Mouse (Mus musculus) cerebellum, postnatal 4 days (tissue): Measurements from ENCODE around the gene Gstcd.

Source experiments
- DNase-seq, 2 experiments: peaks; one replicate each; pipeline ENCODE4 v3.0.0; 2022; ENCODE audit warnings: low spot score in 2 of 2, mixed read lengths in 1 of 2

The Gstcd gene

DNA sequence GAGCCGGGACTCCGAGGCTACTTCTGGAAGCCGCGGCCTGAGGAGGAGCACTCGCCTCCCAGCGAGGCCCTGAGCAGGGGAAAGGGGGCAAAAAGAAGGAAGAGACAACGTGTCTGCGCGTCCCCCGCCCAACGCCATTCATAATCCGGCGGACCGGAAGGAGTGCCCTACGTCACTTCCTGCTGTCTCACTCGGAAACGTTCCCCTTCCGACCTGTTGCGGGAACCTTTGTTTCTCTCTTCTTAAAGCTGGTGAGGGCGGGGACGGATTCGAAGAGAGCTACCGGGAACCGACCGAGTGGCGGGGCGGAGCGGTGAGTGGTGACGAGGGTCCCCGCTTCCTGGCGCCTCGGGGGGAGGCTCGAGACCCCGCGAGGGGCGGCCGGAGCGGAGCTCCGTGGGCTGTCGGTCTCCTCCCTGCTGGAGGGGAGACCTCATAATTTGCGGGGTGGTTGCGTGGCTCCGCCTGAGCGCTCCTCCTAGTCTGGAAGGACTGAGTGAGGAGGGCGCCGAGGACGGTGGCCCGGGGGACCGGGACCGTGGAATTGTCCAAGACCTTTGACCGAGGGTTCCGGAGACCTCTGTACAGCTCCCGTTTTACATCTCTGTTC lies at the start of gene Gstcd, which contains the start of gene Ints12:
TSS of gene Gstcd (minus strand) at position 370 of the 610 bp plus-strand sequence.
TSS of gene Ints12 (plus strand) at position 177 of the 610 bp plus-strand sequence.
- DNase-seq = peak; percentile 89 to 93

DNA sequence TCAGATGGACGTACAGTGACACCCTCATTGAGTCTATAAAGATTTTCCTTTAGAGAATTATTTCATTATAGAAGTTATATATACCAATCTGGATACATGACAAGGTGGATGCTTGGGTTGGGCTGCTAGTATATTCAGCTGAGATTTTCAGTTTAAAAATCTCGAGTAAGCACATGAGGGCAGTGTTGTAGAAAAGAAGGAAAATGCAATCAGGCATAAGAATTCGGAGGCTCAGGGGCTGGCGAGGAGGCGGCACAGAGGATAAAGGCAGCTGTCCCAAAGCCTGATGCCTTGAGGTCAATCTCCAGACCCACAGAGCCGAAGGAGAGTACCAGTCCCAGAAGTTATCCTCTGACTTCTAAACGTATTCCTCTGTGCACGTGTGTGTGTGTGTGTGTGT lies 40.8 kb upstream of the Gstcd start:
- DNase-seq = no peak

DNA sequence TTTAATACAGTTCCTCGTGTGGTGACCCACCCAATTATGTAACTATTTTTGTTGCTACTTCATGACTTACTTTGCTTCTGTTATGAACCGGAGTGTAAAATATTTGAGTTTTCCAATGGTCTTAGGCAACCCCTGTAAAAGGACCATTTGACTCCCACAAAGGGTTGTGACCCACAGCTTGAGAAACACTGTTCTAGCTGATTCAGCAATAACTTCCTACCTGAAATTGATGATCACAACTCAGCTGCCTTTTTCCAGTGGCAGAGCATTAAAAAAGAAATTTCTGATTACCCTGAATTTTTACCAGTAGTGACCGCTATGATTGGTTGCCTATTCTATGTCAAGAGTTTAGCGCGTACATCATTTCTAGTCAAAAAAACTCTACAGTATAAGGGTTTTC lies 39.5 kb upstream of the Gstcd start:
- DNase-seq = no peak

DNA sequence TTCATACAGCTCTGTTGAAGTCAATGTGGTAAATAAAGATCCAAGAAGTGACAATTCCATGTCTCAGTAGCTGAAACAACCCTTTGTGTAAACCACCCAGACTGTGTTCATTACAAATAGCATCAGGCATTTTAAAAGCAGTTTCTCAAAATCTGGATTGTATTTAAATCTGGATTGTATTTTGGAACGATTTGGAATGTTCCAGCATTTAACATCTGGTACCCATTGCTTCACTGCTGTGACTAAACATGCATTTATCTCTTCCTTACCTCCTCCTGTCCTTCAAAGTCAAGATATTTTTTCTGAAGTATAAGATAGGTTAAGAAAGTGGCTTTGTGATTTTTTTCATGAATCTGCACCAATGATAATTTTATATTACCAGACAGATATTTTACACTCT lies 21.4 kb upstream of the Gstcd start:
- no peak for DNase-seq

DNA sequence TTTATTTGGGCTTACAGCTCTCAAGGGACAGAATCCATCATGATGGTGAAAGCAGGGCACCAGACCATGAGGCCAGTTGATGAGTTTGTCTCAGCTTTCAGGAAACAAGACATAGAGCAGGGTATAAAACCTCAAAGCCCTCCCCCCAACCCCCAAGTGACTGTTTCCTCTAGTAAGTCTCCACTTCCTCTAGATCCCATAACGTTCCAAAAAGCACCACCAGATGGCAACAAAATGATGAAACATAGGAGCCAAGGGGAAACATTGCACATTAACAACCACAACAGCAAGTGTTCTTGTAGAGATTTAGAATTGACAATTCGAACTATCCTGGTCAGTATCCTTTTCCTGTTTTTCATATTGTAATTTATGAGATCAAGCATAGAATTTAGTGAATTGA lies 19.9 kb upstream of the Gstcd start:
- DNase-seq = peak in 1 of 2 experiments; percentile 21

DNA sequence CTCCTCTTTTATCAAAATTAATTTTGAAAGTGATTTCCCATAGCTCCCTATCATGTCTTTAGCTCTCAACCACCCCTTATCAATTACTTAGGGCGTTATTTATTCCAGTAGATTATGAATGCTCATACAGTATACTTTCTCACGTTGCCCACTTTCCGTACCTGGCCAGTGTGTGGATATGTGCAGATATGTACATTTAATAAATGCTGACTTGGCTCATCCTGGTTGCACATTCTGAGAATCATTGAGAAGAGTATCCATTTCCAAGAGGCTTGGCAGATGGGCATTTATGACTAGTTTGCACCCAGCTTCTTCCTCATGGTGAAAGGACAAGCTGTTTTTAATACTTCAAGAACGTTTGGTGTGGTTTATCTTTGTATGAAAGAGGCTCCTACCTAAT lies 18.0 kb upstream of the Gstcd start:
- no peak for DNase-seq

DNA sequence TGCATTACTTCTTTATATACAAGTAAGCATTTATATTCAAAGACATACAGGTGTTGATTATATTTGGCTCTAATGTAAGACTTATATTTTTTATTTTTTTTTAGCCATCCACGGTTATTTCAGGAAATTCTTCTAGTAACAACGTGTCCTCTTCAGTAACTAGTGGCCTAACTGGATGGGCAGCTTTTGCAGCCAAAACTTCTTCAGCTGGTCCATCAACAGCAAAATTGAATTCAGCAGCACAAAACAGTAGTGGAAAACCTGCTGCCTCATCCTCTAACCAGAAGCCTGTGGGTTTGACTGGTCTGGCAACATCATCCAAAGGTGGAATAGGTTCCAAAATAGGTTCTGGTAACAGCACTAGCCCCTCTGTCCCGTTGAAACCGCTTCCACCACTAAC lies 16.9 kb upstream of the Gstcd start:
- no peak for DNase-seq

DNA sequence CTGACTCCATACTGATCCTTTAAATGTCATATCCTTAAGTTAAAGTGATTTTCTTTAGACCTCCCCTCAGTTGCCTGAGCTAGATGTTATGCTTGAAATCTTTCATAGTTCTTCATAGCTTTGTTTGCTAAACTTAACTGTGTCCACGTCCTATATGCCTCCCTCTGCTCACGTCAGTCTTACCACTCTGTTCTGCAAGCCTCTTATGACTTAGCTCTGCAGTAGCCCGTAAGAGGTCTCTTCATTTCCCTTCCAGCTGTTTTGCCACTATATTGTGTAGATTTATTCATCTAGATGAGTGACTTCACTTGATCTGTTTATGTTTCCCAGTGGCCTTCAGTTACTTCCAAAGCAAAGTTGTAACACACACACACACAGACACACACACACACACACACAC lies 12.6 kb upstream of the Gstcd start:
- no peak for DNase-seq

DNA sequence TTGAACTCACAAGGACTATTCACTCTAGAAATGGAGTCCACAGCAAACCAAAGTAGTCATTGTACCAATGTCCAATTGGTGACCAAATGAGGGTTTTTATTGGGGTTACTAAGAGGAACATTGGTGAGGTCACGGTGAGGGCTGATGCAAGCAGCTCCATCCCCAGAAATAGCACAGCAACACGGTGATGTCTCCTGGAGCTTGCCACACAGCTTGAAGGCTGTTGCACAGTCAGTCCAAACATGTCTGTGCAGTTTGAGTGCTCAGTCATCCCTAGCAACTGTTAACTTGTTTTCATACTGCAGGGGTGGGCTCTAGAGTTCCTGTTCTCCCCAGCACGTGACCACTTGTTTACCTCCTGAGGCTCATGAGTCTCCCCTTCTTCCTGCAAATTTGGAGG lies 11.9 kb upstream of the Gstcd start:
- DNase-seq = no peak

DNA sequence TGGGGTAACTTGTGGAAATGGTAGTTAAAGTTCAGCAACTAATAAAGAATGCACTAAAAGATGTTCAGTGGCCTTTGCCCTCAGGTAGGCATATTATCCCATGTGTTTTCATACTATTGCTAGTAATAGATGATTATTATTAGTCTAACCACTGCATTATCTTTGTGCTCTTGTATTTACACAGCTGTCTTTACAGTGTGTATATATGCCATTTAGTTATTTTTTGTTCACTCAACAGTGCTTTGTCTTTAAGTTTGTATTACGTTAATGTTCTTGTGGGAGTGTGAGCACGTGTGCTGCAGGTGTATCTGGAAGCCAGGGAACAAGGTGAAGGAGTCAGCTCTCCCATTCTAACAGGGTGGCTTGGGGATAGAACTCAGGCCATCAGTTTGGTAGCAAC lies 7.1 kb upstream of the Gstcd start:
- DNase-seq = no peak

DNA sequence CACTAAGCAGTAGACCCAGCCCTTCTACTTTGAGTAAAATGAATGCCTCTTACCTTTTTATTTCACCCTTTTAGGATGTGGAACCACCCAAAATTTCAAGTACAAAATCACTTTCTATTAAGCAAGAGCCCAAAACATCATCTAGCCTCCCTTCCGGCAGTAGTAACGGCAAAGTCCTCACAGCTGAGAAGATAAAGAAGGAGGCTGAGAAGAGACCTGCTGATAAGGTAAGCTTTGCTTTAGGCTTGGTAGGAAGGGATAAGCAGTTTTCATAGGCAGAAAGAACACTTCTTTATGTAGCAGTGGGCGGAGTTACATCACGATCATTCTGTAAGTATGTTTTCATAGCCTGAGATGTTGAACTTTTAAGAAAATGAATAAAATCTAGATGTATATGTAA lies 6.5 kb upstream of the Gstcd start:
- no peak for DNase-seq

DNA sequence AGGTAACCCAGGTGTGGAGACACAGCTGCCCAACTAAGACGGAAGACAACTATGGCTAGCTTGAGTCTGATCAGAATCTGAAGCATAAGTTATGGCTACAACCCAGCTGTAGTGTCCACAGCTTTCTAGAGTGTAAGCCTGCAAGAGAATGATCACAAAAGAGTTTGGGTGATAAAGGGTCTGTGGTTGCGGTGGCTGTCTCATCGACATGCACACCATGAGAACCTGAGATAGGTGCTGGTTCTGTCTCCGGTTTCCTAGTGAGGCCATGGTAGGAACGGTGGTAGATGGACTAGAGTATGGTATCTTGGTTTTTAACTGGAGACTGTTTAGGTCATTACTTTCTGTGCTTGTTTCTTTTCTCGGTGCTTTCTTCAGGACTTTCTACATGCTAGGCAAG lies 6.1 kb upstream of the Gstcd start:
- DNase-seq = no peak

DNA sequence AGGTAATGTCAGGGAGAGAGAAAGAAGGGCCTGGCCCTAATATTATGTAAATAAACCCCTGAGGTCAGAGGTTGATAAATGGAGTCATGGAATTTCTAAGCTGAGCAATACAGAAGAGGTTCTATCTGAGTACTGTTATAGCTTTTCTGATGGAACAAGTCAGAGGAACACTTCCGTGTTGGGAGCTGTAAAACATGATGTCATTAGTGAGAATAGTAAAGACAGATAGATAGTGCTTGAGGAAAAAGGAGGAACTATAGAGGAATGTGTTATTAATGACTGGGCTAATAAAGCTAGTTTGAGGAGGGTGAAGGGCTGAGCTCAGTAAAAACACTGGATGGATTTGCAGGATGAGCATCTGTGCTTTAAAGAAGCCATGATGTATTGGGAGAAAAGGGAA lies 2.5 kb upstream of the Gstcd start:
- DNase-seq = no peak

DNA sequence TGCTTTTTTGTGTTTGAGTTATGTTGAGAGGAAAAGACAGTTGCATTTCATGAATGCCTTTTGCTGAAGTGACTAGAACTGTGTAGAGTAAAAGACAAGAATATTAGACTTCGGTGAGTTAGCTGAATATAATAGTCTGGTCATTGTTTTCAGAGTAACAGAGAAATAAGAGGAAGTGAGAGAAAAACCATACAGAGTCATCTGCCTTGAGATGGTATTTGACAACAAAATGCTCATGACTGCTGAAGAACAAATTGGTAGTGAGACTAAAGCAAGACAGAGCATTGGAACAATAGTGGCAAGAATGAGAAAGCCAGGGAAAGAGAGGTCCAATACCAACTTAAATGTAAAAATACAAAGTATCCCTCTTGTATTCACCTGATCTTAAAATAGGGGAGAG lies 1.1 kb upstream of the Gstcd start:
- no peak for DNase-seq

DNA sequence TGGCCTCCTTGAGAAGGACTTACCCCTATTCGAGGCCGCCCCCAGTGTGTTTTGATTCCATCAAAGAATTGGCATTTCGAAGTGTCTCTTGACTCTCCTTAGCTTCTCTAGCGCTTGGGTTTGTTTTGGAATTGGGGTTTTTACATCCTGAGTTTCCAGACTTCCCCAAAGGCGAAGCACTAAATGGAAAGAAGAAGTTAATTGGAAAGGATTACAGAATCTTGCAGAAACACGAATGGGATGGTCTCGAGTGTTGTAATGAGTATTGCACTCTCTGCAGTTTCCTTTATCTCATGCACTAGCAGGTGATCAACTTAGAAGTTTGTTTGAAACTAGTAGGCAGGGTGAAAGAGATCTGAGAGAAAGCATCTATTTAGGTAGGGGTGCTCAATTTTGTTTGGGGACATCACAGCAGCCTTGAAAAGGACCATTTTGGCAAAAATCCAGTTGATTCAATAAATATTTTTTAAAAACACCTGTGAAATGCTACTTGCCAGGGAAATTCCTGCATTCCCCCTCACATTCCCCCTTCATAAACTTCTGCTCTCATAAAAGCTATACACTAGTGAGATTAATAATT lies 531 bp upstream of the Gstcd start:
- no peak for DNase-seq

DNA sequence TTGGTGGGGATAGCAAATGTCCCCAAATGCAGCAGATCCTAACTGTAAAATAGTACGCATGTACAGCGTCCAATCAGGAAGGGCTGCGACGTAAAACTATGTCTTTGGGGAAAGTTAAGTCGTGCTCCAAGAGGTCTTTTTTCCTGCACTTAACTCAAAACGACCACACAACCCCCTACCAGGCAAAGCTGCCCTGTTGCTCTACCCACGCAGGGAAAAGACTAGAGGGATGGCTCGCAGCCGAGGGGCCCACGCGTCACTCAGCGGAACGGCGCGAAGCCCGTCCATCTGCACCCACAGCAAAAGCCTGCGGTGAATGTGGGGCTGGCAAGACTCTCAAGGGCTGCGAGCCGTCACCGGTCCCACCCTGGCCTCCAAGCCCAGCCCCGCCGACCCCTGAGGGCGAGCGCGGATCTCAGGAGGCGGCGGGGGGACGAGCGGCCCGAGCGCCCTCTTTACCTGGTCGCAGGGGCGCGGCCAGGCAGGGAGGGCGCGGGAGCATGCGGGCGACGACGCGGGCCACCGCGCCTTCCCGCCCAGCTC lies 641 bp downstream of the Gstcd start:
- peak; percentile 28 to 59 for DNase-seq

DNA sequence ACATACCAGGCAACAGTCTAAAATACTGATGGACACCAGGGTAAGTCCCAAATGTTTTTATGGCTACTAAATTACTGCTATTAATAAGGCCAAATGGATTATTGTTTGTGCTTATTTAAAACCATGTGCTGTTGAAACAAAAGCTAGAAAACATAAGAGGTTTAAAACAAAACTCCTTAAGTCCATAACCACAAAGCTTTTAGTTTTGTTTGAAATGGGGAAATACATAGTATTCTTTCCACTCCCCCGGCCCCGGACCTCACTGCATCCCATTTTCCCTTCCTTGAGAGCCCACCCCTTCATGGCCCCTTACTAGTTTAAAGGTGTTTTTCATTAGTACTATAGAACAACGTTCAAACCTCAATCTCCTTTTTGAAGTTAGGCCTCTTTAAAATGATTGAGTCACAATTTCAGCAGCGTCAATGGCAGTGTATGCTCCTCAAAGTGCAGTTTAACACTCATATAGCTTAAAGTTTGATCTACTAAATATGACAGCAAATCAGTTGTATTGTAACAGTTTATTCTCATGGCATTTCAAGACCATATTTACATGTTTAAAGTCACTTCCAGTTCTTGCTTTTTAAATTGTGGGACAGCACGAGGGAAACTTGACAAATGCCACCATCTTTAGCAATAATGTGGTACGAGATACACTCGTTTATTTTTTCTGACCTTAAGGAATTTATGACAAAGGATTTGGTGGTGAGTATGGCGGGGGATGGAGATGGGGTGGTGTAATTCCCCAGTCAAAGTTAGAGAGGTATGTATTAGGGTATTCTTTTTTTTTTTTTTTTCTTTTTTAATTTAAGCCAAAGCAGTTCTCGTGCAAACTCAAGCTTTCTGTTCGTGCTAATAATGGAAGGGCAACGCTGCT lies 1.3 kb downstream of the Gstcd start:
- no peak for DNase-seq

DNA sequence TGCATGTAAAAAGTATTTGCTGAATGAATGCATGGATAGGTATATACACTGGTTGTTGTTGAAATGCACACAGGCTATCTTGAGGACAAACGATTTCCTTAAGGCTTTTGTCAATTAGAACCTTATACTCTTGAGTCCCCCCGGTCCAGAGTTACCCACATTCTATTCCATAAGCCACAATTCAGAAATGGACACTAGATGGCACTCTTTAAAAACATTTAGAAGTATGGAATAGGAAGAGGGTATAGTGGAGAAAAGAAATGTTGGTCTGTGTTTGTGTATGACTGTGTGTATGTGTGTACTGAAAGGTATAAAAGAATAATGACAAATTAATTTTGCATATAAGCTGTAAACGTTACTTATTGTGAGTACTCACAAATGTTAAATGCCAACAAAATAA lies 6.0 kb downstream of the Gstcd start:
- DNase-seq = no peak

DNA sequence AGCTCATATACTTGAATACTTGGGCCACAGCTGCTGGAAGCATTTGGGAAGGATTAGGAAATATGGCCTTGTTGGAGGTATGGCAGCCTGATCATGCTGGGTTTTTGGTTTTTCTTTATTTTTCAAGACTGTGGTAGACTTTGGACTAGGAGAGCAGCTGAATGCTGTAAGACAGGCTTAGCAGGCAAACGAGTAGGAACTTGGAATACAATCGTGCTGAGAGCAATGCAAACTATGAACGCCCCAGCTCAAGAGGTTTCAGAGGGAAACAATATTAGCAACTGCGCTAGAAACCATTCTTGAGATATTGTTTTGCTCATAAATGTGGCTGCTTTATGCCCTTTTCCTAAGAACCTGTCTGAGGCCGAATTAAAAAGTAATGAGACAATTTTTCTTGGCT lies 9.1 kb downstream of the Gstcd start:
- no peak for DNase-seq

DNA sequence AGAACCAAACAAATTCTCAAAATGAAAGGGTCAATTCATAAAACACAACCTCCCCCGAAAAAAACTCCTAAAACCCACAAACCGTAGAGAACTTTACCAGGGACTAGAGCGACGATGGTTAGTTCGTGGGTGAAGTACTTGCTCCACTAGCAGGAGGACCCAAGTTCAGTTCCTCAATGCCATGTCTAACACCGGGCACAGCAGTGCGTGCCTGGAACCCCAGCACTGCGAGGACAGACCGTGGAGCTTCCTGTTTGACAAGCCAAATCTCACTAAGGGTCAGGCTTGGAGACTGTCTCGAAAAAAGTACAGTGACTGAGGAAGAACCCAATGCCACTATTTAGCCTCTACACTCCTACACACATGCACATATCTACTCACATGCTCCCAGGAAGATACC lies 16.3 kb downstream of the Gstcd start:
- DNase-seq = no peak

DNA sequence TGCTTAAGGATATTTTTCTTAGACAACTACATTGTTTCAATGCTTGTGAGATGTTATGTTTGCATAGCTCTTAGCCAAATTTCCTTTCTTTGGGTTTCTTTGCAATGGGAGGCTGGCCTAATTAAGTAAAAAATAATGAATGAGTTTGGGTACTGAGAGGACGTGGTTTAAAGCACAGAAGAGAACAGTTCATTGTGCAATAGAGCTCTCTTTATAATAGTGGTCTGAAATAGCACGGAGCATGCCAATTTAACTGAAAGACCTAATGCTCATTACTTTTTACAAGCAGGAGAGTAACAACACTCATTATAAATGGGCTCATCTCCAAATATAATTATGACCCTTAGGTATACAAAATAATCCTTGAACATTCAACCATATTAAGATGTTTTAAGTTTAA lies 39.8 kb downstream of the Gstcd start:
- DNase-seq = no peak

DNA sequence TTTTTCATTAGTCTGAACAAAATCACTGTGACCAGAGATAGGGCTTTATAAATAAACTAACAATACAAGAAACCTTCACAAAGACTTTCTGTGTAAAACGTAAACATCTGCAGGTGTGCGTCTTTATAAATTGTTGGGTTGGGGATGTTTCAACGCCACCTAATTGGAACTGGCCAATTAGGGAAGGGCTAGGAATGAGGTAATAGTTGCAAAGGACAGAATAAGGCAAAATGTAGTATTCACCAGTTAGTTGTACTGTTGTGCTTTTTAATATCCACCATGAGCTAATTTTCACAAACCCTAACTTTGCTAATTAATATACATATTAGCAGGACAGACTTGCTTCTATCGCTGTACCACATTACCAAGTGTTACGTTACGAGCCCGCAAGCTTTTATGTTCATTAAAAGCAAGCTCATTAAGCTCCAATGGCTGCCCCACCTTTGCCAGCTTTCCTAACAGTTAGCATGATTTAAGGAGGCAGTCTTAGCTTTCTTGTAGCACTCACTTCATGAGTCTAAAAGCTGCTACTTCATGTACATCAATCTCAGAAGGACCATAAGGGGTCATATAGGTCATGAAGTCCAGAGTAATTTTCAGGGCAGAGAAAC lies 58.6 kb downstream of the Gstcd start:
- no peak for DNase-seq
